Mouse (Mus musculus) liver, embryonic 16.5 days (tissue): ENCODE measurements at regions not wholly inside any gene's neighbourhood (a gene's known extent, or its start where the extent isn't known, plus 50 kb on each side); places are given as distances from the start of the nearest gene placed in this dataset.

ENCODE experiments used
- ATAC-seq: fragments of 200-750 bp; cut with Nextera tagmentation; 2 replicates; pipeline ENCODE4 v1.8.0; 2017; ENCODE audit warnings: low read depth, mild to moderate bottlenecking, moderate number of reproducible peaks, moderate library complexity
- H3K27ac ChIP-seq: fragments of 300-500 bp; sonication (generic); 2 replicates; pipeline ENCODE4 v1.5.1; 2014; ENCODE audit warnings: mild to moderate bottlenecking, low read length
- H3K27me3 ChIP-seq: fragments of 300-500 bp; sonication (generic); 2 replicates; pipeline ENCODE4 v1.6.1; 2014; ENCODE audit warnings: low read depth, low read length, mixed read lengths; ENCODE audit not compliant: control insufficient read depth, insufficient read depth
- H3K36me3 ChIP-seq: fragments of 300-500 bp; sonication (generic); 2 replicates; pipeline ENCODE4 v1.6.1; 2014; ENCODE audit warnings: mild to moderate bottlenecking; ENCODE audit not compliant: control insufficient read depth, insufficient read depth
- H3K4me1 ChIP-seq: fragments of 300-500 bp; sonication (generic); 2 replicates; pipeline ENCODE4 v1.6.1; 2014; ENCODE audit warnings: low read depth, low read length, mixed read lengths; ENCODE audit not compliant: control insufficient read depth
- H3K4me2 ChIP-seq: fragments of 300-500 bp; sonication (generic); 2 replicates; pipeline ENCODE4 v1.6.1; 2014; ENCODE audit warnings: low read depth, low read length, mixed read lengths
- H3K4me3 ChIP-seq: fragments of 300-500 bp; sonication (generic); 2 replicates; pipeline ENCODE4 v1.5.1; 2014; ENCODE audit warnings: low read depth, mild to moderate bottlenecking, low read length
- H3K9ac ChIP-seq: fragments of 300-500 bp; sonication (generic); 2 replicates; pipeline ENCODE4 v1.6.1; 2014; ENCODE audit warnings: low read depth, low read length
- H3K9me3 ChIP-seq: fragments of 300-500 bp; sonication (generic); replicated peaks from 2 replicates; pipeline ENCODE4 v1.6.1; 2016; ENCODE audit warnings: low read length; ENCODE audit not compliant: control insufficient read depth
- whole genome bisulfite sequencing: fragments of 180-500 bp; shearing (Covaris S2); extraction: QIAGEN DNeasy Blood & Tissue Kit; methylation state at CpG from one replicate; pipeline ENCODE4 v1.1.7; 2014; ENCODE audit not compliant: insufficient replicate concordance; 5-methylcytosine and 5-hydroxymethylcytosine counted together

GRCm38 (mm10) chr16:30460371-30460770, 54.6 kb upstream of the Atp13a3 start:
- Histone ChIP-seq H3K27ac (no peak overlapping the region), H3K36me3 (no peaks in the 10 kb centered on the region), H3K4me1 (peaks cover 13% of the 10 kb centered on the region), H3K27me3 (no peaks in the 10 kb centered on the region), H3K4me2 (no peak overlapping the region), H3K9me3 (peaks cover 5% of the 10 kb centered on the region; the same call in 1 of the 2 replicates), H3K4me3 (no peak overlapping the region), H3K9ac (no peak overlapping the region)
- ATAC-seq = no peak
- 69% methylated on average over 2 of the region's 2 CpGs for WGBS

- H3K4me1 ChIP-seq = peaks cover 18% of the 10 kb centered on the region
- no peaks in the 10 kb centered on the region for H3K27me3 ChIP-seq
- no peak overlapping the region for H3K4me3 ChIP-seq
- peaks cover 5% of the 10 kb centered on the region; the same call in 1 of the 2 replicates for H3K9me3 ChIP-seq
- H3K27ac ChIP-seq = peak overlapping the region; percentile 43; the same call in 1 of the 2 replicates
- H3K4me2 ChIP-seq = no peak overlapping the region
- no peaks in the 10 kb centered on the region for H3K36me3 ChIP-seq
- 28% methylated on average over 3 of the region's 3 CpGs for WGBS
- ATAC-seq = peak; percentile 50
- H3K9ac ChIP-seq = no peak overlapping the region
Observed at GRCm38 (mm10) chr16:30457872-30458271, 52.1 kb upstream of the Atp13a3 start.

DNA sequence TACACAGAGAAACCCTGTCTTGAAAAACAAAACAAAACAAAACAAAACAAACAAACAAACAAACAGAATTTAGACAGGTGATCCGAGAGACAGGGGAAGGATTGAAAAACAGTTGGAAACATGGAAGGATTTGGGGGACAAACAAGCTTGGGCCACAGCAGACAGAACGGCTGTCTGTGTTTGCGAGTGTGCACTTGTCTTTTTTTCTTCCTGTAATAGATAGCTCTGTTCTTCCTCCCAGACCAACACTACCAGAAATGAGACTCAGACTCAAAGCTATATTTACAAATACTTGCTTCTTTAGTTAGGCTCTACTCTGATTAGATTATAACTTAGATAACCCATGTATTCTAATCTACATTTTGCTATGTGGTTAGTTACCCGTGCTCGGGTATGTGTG, 51.6 kb upstream of the Atp13a3 start:
- H3K4me1 ChIP-seq = peaks cover 18% of the 10 kb centered on the region
- H3K27ac ChIP-seq = peak overlapping the region; percentile 43; the same call in 1 of the 2 replicates
- H3K27me3 ChIP-seq = no peaks in the 10 kb centered on the region
- no peak overlapping the region for H3K4me2 ChIP-seq
- H3K4me3 ChIP-seq = no peak overlapping the region
- H3K9me3 ChIP-seq = peaks cover 5% of the 10 kb centered on the region; the same call in 1 of the 2 replicates
- ATAC-seq = 0 out of 2 replicates have a peak, but pooled peaks have one; percentile 12
- no peaks in the 10 kb centered on the region for H3K36me3 ChIP-seq
- WGBS = 33% methylated on average over 5 of the region's 5 CpGs
- H3K9ac ChIP-seq = no peak overlapping the region

- peak; percentile 87 for ATAC-seq
- H3K27me3 ChIP-seq = no peaks in the 10 kb centered on the region
- H3K9me3 ChIP-seq = peaks cover 5% of the 10 kb centered on the region; the same call in 1 of the 2 replicates
- H3K36me3 ChIP-seq = no peaks in the 10 kb centered on the region
- H3K27ac ChIP-seq = no peak overlapping the region
- H3K9ac ChIP-seq = no peak overlapping the region
- H3K4me3 ChIP-seq = no peak overlapping the region
- WGBS = 8% methylated on average over 4 of the region's 4 CpGs
- peaks cover 18% of the 10 kb centered on the region for H3K4me1 ChIP-seq
- peak overlapping the region; percentile 18; the same call in 1 of the 2 replicates for H3K4me2 ChIP-seq
Observed at GRCm38 (mm10) chr16:30456687-30457086, 50.9 kb upstream of the Atp13a3 start.
